Mouse (Mus musculus): ENCODE results near the gene Cd22. TPM values are rescaled to one million over a fixed set of nuclear protein-coding genes. Genes with fewer than 3 reads are reported as not detected.

Cd22 gene
- polyA plus RNA-seq, 1 experiment from 2014 or later, result not detected

DNA sequence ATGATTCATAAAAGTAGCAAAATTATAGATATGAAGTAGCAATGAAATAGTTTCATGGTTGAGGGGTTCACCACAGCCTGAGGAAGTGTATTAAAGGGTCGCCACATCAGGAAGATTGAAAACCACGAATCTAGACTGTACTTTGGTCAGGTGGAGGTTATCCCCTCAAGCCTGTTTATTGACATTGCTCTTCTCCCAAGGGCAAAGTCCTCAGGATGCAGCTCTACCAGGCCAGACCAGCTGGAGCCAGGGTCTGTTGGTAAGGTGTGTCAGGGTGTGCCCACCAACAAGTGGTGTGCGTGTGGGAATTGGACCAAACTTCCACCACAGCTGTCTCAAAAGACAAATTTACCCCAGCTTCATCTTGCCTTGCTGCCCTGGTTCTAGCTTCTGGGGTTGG lies 15.1 kb upstream of the Cd22 start:
- 95% methylated on average over 3 of the region's 3 CpGs for WGBS
- Histone ChIP-seq H3K36me3 (no peaks in the 10 kb centered on the region), H3K9ac (replicated peaks) (no peak overlapping the region), H3K9me3 (no peaks in the 10 kb centered on the region), H3K4me1 (no peaks in the 10 kb centered on the region), H3K27ac (replicated peaks) (no peak overlapping the region), H3K4me2 (replicated peaks) (no peak overlapping the region), H3K27me3 (no peaks in the 10 kb centered on the region), H3K4me3 (no peak overlapping the region)
- ATAC-seq (replicated peaks), result no peak

- Histone ChIP-seq H3K4me1 (no peaks in the 10 kb centered on the region), H3K27me3 (no peaks in the 10 kb centered on the region), H3K27ac (replicated peaks) (no peak overlapping the region), H3K36me3 (no peaks in the 10 kb centered on the region), H3K4me3 (no peak overlapping the region), H3K9me3 (no peaks in the 10 kb centered on the region), H3K9ac (replicated peaks) (no peak overlapping the region), H3K4me2 (replicated peaks) (no peak overlapping the region)
- no peak for ATAC-seq (replicated peaks)
- WGBS, result 77% methylated on average over 3 of the region's 3 CpGs
Measured at GRCm38 (mm10) chr7:30892515-30892914, 12.4 kb upstream of the Cd22 start.

GRCm38 (mm10) chr7:30891746-30892145 lies 11.6 kb upstream of the Cd22 start:
- Histone ChIP-seq H3K4me1 (no peaks in the 10 kb centered on the region), H3K27ac (replicated peaks) (no peak overlapping the region), H3K4me2 (replicated peaks) (no peak overlapping the region), H3K36me3 (no peaks in the 10 kb centered on the region), H3K4me3 (no peak overlapping the region), H3K9ac (replicated peaks) (no peak overlapping the region), H3K27me3 (no peaks in the 10 kb centered on the region), H3K9me3 (no peaks in the 10 kb centered on the region)
- no peak for ATAC-seq (replicated peaks)
- 87% methylated on average over 9 of the region's 9 CpGs for WGBS

DNA sequence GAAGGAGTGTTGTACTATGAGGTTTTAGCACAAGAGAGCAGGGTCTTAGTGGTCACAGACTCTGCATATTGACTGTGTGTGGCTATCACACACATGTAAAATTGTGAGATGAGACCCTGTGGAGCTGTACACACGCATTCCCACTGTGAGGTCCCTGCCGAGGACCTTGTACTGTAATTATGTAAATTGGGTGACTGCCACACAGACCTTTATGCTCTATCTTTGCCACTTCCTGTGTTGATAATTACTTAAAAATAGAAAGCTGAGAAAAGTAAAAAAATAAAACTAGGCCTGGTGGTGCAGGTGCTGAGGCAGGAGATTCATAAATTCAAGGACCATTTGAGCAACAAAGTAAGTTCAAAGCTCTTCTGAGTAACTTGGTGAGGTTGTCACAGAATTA lies 10.5 kb upstream of the Cd22 start:
- no peaks in the 10 kb centered on the region for H3K9me3 ChIP-seq
- no peaks in the 10 kb centered on the region for H3K27me3 ChIP-seq
- no peaks in the 10 kb centered on the region for H3K4me1 ChIP-seq
- H3K9ac ChIP-seq (replicated peaks), result no peak overlapping the region
- no peak overlapping the region for H3K27ac ChIP-seq (replicated peaks)
- ATAC-seq (replicated peaks), result no peak
- H3K4me3 ChIP-seq, result no peak overlapping the region
- 72% methylated on average over 2 of the region's 2 CpGs for WGBS
- no peak overlapping the region for H3K4me2 ChIP-seq (replicated peaks)
- H3K36me3 ChIP-seq, result no peaks in the 10 kb centered on the region

DNA sequence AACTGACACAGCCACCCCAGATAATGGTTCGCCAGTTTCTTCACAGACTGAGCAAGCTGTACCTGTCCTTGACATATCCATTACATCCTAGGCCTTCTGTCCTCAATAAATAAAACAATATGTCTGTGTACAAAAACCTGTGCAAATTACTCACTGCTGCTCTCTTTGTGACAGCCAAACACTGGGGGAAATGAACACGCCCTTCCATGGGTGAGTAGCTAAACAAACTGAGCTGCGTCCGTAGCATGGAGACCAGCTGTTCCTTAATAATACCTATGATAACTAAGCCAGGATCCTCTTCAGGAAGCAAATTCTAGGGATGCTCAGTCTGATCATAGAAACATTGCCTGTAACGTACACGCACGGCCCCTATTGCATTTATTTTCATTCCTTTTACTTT lies 8.6 kb upstream of the Cd22 start:
- WGBS, result 82% methylated on average over 7 of the region's 7 CpGs
- H3K4me2 ChIP-seq (replicated peaks), result no peak overlapping the region
- H3K4me1 ChIP-seq, result no peaks in the 10 kb centered on the region
- H3K36me3 ChIP-seq, result no peaks in the 10 kb centered on the region
- H3K27me3 ChIP-seq, result no peaks in the 10 kb centered on the region
- no peaks in the 10 kb centered on the region for H3K9me3 ChIP-seq
- no peak overlapping the region for H3K9ac ChIP-seq (replicated peaks)
- H3K4me3 ChIP-seq, result no peak overlapping the region
- ATAC-seq (replicated peaks), result no peak
- no peak overlapping the region for H3K27ac ChIP-seq (replicated peaks)

DNA sequence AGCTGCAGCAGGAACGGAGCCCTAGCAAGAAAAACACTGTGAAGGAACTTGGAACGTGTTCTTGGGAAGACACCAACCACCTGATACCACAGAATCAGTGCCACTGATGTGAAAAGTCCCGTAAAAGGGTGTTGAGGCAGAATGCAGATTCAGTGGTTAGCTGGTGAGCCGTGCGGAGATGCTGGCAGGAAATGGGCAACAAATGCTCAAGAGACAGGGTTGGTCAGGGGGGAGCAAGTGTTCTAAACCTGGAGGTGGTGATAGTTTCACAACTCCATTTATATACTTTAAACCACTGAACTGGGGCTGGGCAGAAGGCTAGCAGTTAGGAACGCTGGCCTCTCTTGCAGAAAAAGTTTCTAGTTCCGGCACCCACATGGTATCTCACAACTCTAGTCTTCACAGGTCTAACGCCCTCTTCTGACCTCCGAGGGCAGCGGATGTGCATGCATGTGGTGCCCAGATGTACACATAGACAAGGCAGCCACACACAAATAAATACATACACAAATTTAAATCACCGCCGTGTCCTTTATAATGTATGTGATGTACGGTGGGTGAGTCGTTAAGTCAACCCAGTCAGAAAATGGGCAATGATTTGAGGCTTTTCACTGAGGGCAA lies 7.5 kb upstream of the Cd22 start:
- no peaks in the 10 kb centered on the region for H3K27me3 ChIP-seq
- no peak overlapping the region for H3K4me3 ChIP-seq
- no peaks in the 10 kb centered on the region for H3K4me1 ChIP-seq
- no peaks in the 10 kb centered on the region for H3K9me3 ChIP-seq
- H3K9ac ChIP-seq (replicated peaks), result no peak overlapping the region
- ATAC-seq (replicated peaks), result no peak
- no peak overlapping the region for H3K4me2 ChIP-seq (replicated peaks)
- 84% methylated on average over 14 of the region's 14 CpGs for whole genome bisulfite sequencing
- no peak overlapping the region for H3K27ac ChIP-seq (replicated peaks)
- H3K36me3 ChIP-seq, result no peaks in the 10 kb centered on the region

GRCm38 (mm10) chr7:30886852-30887251 lies 6.7 kb upstream of the Cd22 start:
- H3K4me1 ChIP-seq, result no peaks in the 10 kb centered on the region
- no peak overlapping the region for H3K27ac ChIP-seq (replicated peaks)
- no peaks in the 10 kb centered on the region for H3K9me3 ChIP-seq
- no peak overlapping the region for H3K4me2 ChIP-seq (replicated peaks)
- no peak for ATAC-seq (replicated peaks)
- WGBS, result 75% methylated on average over 4 of the region's 4 CpGs
- H3K27me3 ChIP-seq, result no peaks in the 10 kb centered on the region
- no peak overlapping the region for H3K4me3 ChIP-seq
- no peaks in the 10 kb centered on the region for H3K36me3 ChIP-seq
- H3K9ac ChIP-seq (replicated peaks), result no peak overlapping the region

GRCm38 (mm10) chr7:30884047-30884446 lies 3.9 kb upstream of the Cd22 start:
- Histone ChIP-seq H3K27ac (replicated peaks) (no peak overlapping the region), H3K4me3 (no peak overlapping the region), H3K4me1 (no peaks in the 10 kb centered on the region), H3K4me2 (replicated peaks) (no peak overlapping the region), H3K27me3 (no peaks in the 10 kb centered on the region), H3K9me3 (no peaks in the 10 kb centered on the region), H3K36me3 (no peaks in the 10 kb centered on the region), H3K9ac (replicated peaks) (no peak overlapping the region)
- ATAC-seq (replicated peaks), result no peak

- Histone ChIP-seq H3K4me1 (no peaks in the 10 kb centered on the region), H3K4me3 (no peak overlapping the region), H3K27ac (replicated peaks) (no peak overlapping the region), H3K9me3 (no peaks in the 10 kb centered on the region), H3K4me2 (replicated peaks) (no peak overlapping the region), H3K36me3 (no peaks in the 10 kb centered on the region), H3K27me3 (no peaks in the 10 kb centered on the region), H3K9ac (replicated peaks) (no peak overlapping the region)
- ATAC-seq (replicated peaks), result no peak
- 87% methylated on average over 3 of the region's 3 CpGs for WGBS
Measured at GRCm38 (mm10) chr7:30881367-30881766, 1.2 kb upstream of the Cd22 start.

GRCm38 (mm10) chr7:30878950-30879349 lies 1.2 kb downstream of the Cd22 start:
- no peak overlapping the region for H3K27ac ChIP-seq (replicated peaks)
- no peak overlapping the region for H3K4me2 ChIP-seq (replicated peaks)
- no peak overlapping the region for H3K9ac ChIP-seq (replicated peaks)
- no peaks in the 10 kb centered on the region for H3K4me1 ChIP-seq
- no peaks in the 10 kb centered on the region for H3K27me3 ChIP-seq
- ATAC-seq (replicated peaks), result no peak
- H3K4me3 ChIP-seq, result no peak overlapping the region
- WGBS, result 86% methylated on average over 6 of the region's 6 CpGs
- H3K9me3 ChIP-seq, result no peaks in the 10 kb centered on the region
- H3K36me3 ChIP-seq, result no peaks in the 10 kb centered on the region

DNA sequence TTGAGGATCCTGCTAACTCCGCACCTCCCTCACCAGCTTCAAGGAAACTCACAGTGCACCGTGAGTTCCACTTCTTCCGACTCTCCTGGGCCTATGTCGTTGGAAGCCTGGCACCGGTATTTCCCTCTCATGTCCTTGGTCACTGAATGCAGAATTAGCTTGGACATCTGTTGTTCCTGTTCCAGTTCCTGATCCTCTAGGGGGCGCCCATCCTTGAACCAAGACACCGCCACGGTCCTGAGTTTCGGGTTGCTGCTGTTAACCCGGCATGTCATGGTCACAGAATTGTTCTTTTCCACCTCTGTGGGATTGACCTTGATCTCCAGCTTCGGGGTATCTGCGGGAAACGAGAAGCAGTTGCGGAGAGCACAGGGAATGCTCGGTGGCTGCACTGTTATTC lies 7.1 kb downstream of the Cd22 start:
- Histone ChIP-seq H3K27ac (replicated peaks) (no peak overlapping the region), H3K4me3 (no peak overlapping the region), H3K4me2 (replicated peaks) (no peak overlapping the region), H3K4me1 (no peaks in the 10 kb centered on the region), H3K9ac (replicated peaks) (no peak overlapping the region), H3K9me3 (no peaks in the 10 kb centered on the region), H3K36me3 (no peaks in the 10 kb centered on the region), H3K27me3 (no peaks in the 10 kb centered on the region)
- 27% methylated on average over 15 of the region's 15 CpGs for WGBS
- no peak for ATAC-seq (replicated peaks)

DNA sequence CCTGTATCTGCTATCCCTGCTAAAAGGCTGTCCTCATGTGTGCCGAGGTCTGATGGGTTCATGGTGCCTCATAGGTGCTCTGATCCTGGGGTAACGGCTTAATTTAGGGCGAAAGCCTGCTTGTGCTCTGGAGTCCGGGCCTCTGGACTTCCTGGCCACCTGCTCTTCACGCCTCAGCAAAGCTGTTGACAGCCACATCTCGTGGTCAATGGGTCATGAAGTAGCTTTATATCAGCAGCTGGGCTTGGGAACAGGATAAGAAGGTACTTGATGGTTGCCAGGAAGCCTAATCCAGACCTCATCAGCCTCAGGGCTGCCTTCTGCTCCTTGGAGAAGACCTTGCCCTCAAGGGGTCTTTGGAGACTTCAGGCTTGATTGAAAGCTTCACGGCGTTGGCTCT lies 16.8 kb downstream of the Cd22 start:
- ATAC-seq (replicated peaks), result no peak
- H3K27me3 ChIP-seq, result no peaks in the 10 kb centered on the region
- no peaks in the 10 kb centered on the region for H3K4me1 ChIP-seq
- H3K27ac ChIP-seq (replicated peaks), result no peak overlapping the region
- no peaks in the 10 kb centered on the region for H3K36me3 ChIP-seq
- H3K4me3 ChIP-seq, result no peak overlapping the region
- H3K9ac ChIP-seq (replicated peaks), result no peak overlapping the region
- 72% methylated on average over 8 of the region's 8 CpGs for WGBS
- no peaks in the 10 kb centered on the region for H3K9me3 ChIP-seq
- H3K4me2 ChIP-seq (replicated peaks), result no peak overlapping the region

- Histone ChIP-seq H3K36me3 (no peaks in the 10 kb centered on the region), H3K27ac (replicated peaks) (no peak within 1 kb of the TSS), H3K9me3 (no peaks in the 10 kb centered on the region), H3K4me3 (no peak within 1 kb of the TSS), H3K9ac (replicated peaks) (no peak within 1 kb of the TSS), H3K27me3 (no peaks in the 10 kb centered on the region), H3K4me1 (no peaks in the 10 kb centered on the region), H3K4me2 (replicated peaks) (no peak within 1 kb of the TSS)
- no peak for ATAC-seq (replicated peaks)
- 84% methylated on average over 12 of the region's 12 CpGs for WGBS
Measured at GRCm38 (mm10) chr7:30861464-30861863, 18.7 kb downstream of the Cd22 start, which contains the start of gene Ffar1. TSS of gene Ffar1 (minus strand) at chr7:30861564.

All from forebrain, embryonic 15.5 days (tissue).